Mouse (Mus musculus) heart, postnatal 10 days (tissue): ENCODE data around the gene Plvap. TPM values are rescaled to one million over a fixed set of nuclear protein-coding genes. Genes with fewer than 3 reads are reported as not detected.
"Not testable (repeated sequence)": the region's sequence is repeated elsewhere in the genome, so short reads cannot be mapped to it uniquely, and the experiment has no call there.

Experiments used
- DNase-seq, 2 experiments: peaks; one replicate each; pipeline ENCODE4 v3.0.0; 2021
- intact Hi-C: fragments of 180-260 bp; cut with DNase I; formaldehyde crosslinking; loops from one replicate; pipeline ENCODE4 v1.15.1; 2025
- total RNA-seq, 2 experiments: library from RNA; stranded (reverse); gene quantifications; 2 replicates each; pipeline ENCODE4 v1.2.3; 2021

Gene Plvap
- total RNA-seq, result 10 to 100 TPM; 21.8 to 22.0 TPM

GRCm38 (mm10) chr8:71511644-71512043 lies at the start of gene Plvap:
Gene Plvap, minus strand, starts transcription at chr8:71511752.
- intact Hi-C loops, result no loop called here
- no peak for DNase-seq

GRCm38 (mm10) chr8:71560765-71561164 lies 49.2 kb upstream of the Plvap start:
- DNase-seq, result no peak
- intact Hi-C loops, result loop anchor here (1.0 to 5.0 kb wide), 4 partner anchors 36 to 172 kb away; no protein-coding TSS in a partner anchor

GRCm38 (mm10) chr8:71560071-71560470 lies 48.5 kb upstream of the Plvap start:
- no peak for DNase-seq
- intact Hi-C loops, result loop anchor here (2.0 to 5.0 kb wide), 2 partner anchors 73 to 172 kb away; no protein-coding TSS in a partner anchor

GRCm38 (mm10) chr8:71558958-71559690 lies 47.6 kb upstream of the Plvap start:
- DNase-seq, result peak; percentile 60 to 62
- intact Hi-C loops, result no loop called here

- intact Hi-C loops, result no loop called here
These were observed 46.8 kb upstream of the Plvap start, which contains the start of gene Tmem221 for GRCm38 (mm10) chr8:71558071-71558957. Gene Tmem221, minus strand, starts transcription at chr8:71558871.

GRCm38 (mm10) chr8:71554644-71555043 lies 43.1 kb upstream of the Plvap start:
- intact Hi-C loops, result no loop called here
- no peak for DNase-seq

More at GRCm38 (mm10) chr8:71558071-71558957, 46.8 kb upstream of the Plvap start, which contains the start of gene Tmem221:
- no peak for DNase-seq

GRCm38 (mm10) chr8:71554001-71554400 lies 42.4 kb upstream of the Plvap start:
- intact Hi-C loops, result no loop called here

GRCm38 (mm10) chr8:71552770-71553169 lies 41.2 kb upstream of the Plvap start:
- DNase-seq, result no peak
- intact Hi-C loops, result no loop called here

More at GRCm38 (mm10) chr8:71554001-71554400, 42.4 kb upstream of the Plvap start:
- no peak for DNase-seq

- intact Hi-C loops, result no loop called here
These were observed 39.2 kb upstream of the Plvap start for GRCm38 (mm10) chr8:71550754-71551153.

GRCm38 (mm10) chr8:71547590-71547989 lies 36.0 kb upstream of the Plvap start:
- intact Hi-C loops, result no loop called here

More at GRCm38 (mm10) chr8:71550754-71551153, 39.2 kb upstream of the Plvap start:
- DNase-seq, result no peak

GRCm38 (mm10) chr8:71545053-71545452 lies 33.5 kb upstream of the Plvap start:
- DNase-seq, result no peak
- intact Hi-C loops, result no loop called here

More at GRCm38 (mm10) chr8:71547590-71547989, 36.0 kb upstream of the Plvap start:
- DNase-seq, result no peak

- no peak for DNase-seq
- intact Hi-C loops, result no loop called here
These were observed 32.2 kb upstream of the Plvap start for GRCm38 (mm10) chr8:71543755-71544154.

- intact Hi-C loops, result no loop called here
- peak; percentile 97 to 98 for DNase-seq
These were observed 31.2 kb upstream of the Plvap start, which contains the start of gene Mvb12a for GRCm38 (mm10) chr8:71542632-71543343. Gene Mvb12a, plus strand, starts transcription at chr8:71542922.

- intact Hi-C loops, result no loop called here
- peak; percentile 90 for DNase-seq
These were observed 25.7 kb upstream of the Plvap start, which contains the start of gene Bst2 for GRCm38 (mm10) chr8:71537028-71537867. Gene Bst2, minus strand, starts transcription at chr8:71537456.

GRCm38 (mm10) chr8:71535663-71536062 lies 24.1 kb upstream of the Plvap start:
- intact Hi-C loops, result no loop called here
- no peak for DNase-seq

GRCm38 (mm10) chr8:71534263-71534810 lies 22.8 kb upstream of the Plvap start:
- intact Hi-C loops, result no loop called here
- DNase-seq, result no peak

- DNase-seq, intact Hi-C loops: not testable (repeated sequence)
These were observed 19.3 kb upstream of the Plvap start for GRCm38 (mm10) chr8:71530735-71531467.

GRCm38 (mm10) chr8:71528362-71529073 lies 17.0 kb upstream of the Plvap start:
- intact Hi-C loops, result no loop called here
- peak; percentile 56 to 66 for DNase-seq
